Mouse (Mus musculus) liver, adult 2 months (tissue): ENCODE data around the gene Cntnap5b. TPM values are rescaled to one million over a fixed set of nuclear protein-coding genes. Genes with fewer than 3 reads are reported as not detected.

Experiments
- DNase-seq: peaks from one replicate; pipeline ENCODE4 v3.0.0-alpha.2; 2011; ENCODE audit warnings: low read depth, low spot score; ENCODE audit errors: extremely low read depth
- H3K27ac ChIP-seq: fragments of 200-500 bp; replicated peaks from 2 replicates; pipeline ENCODE4 v1.5.1; 2012; ENCODE audit warnings: low read depth, mild to moderate bottlenecking, control low read depth, inconsistent platforms, low read length; ENCODE audit not compliant: insufficient read depth
- H3K27me3 ChIP-seq: fragments of 200-500 bp; 2 replicates; pipeline ENCODE4 v1.6.1; 2012; ENCODE audit warnings: mild to moderate bottlenecking, moderate library complexity, low read length, inconsistent platforms; ENCODE audit not compliant: control insufficient read depth, insufficient read depth
- H3K36me3 ChIP-seq: fragments of 200-500 bp; 2 replicates; pipeline ENCODE4 v1.6.1; 2012; ENCODE audit warnings: low read length, inconsistent platforms; ENCODE audit not compliant: control insufficient read depth, insufficient read depth
- H3K4me1 ChIP-seq: fragments of 200-500 bp; 2 replicates; pipeline ENCODE4 v1.6.1; 2011; ENCODE audit warnings: low read length; ENCODE audit not compliant: control insufficient read depth, insufficient read depth
- H3K4me3 ChIP-seq: fragments of 200-500 bp; 2 replicates; pipeline ENCODE4 v1.5.1; 2011; ENCODE audit warnings: low read depth, mild to moderate bottlenecking, control low read depth, low read length, moderate library complexity; ENCODE audit not compliant: insufficient read depth
- H3K79me2 ChIP-seq: fragments of 200-500 bp; 2 replicates; pipeline ENCODE4 v1.6.1; 2012; ENCODE audit warnings: inconsistent platforms, mild to moderate bottlenecking, low read length, moderate library complexity; ENCODE audit not compliant: control insufficient read depth, insufficient read depth
- H3K9ac ChIP-seq: fragments of 200-500 bp; 2 replicates; pipeline ENCODE4 v1.6.1; 2012; ENCODE audit warnings: low read depth, mild to moderate bottlenecking, control low read depth, inconsistent platforms, low read length
- CTCF ChIP-seq: fragments of 200-500 bp; IDR thresholded peaks from 2 replicates; pipeline ENCODE4 v1.5.1; 2011; ENCODE audit warnings: low read depth, low read length, control low read depth
- POLR2A ChIP-seq: fragments of 200-500 bp; IDR thresholded peaks from 2 replicates; pipeline ENCODE4 v1.6.1; 2011; ENCODE audit warnings: low read length, control low read depth; ENCODE audit not compliant: insufficient read depth; ENCODE audit errors: extremely low read depth
- WGBS: fragments of 180-500 bp; shearing (Covaris S2); methylation state at CpG from one replicate; pipeline ENCODE4 v1.1.7; 2018; 5-methylcytosine and 5-hydroxymethylcytosine counted together
- polyA plus RNA-seq: library from polyadenylated mRNA; depleted of rRNA; stranded (reverse); fragments of >200 nt; gene quantifications from 2 replicates; pipeline ENCODE4 v1.2.3, GENCODE M21; 2012
- total RNA-seq: library from RNA; depleted of rRNA; stranded (reverse); fragments of >200 nt; gene quantifications from 2 replicates; pipeline ENCODE4 v1.2.3, GENCODE M21; 2014

The Cntnap5b gene
- total and polyA plus RNA-seq, 2 experiments = not detected

DNA sequence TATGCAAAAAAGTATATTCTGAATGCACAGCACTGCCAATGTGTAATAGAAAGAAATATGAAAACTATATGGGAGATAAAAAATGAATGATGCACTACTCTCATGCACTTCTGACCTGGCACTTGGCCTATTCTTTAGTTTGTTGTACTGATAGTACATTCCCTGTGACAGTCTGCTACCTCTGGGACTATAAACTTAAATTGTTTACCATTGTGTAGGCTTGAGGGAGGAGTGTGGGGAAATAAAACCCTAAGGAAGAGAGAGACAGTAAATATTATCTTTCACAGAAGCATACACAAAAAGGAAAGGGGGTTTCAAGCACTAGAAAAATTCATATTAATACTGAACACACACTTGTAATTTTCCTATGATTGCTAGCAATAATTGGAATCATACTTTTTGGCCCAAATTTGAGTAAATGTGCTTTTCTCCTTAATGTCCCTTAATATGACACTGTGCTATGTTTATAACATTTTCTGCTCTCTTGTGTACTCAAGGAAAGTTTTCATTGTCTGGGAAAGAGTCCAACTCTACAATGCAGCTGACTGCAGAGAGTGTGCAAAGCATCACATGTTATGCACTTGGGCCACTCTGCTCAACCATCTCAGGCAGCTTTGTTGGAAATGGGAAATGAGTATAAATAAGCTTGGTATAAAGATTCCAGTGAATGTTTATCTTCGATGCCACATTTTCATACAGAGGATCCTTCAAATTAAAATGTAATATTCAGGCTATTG lies 657.6 kb downstream of the Cntnap5b start:
- no peak overlapping the region for H3K27ac ChIP-seq
- H3K4me3 ChIP-seq = no peak overlapping the region
- 76% methylated on average over 1 of the region's 1 CpGs for WGBS
- H3K9ac ChIP-seq = no peak overlapping the region
- TF ChIP-seq POLR2A = no peak
- no peaks in the 10 kb centered on the region for H3K27me3 ChIP-seq
- H3K4me1 ChIP-seq = no peaks in the 10 kb centered on the region
- no peaks in the 10 kb centered on the region for H3K36me3 ChIP-seq
- no peaks in the 10 kb centered on the region for H3K79me2 ChIP-seq
- DNase-seq = no peak

GRCm38 (mm10) chr1:100463877-100464276 lies 691.3 kb downstream of the Cntnap5b start:
- no peaks in the 10 kb centered on the region for H3K27me3 ChIP-seq
- no peaks in the 10 kb centered on the region for H3K36me3 ChIP-seq
- TF ChIP-seq CTCF (no peak), POLR2A (no peak)
- H3K4me1 ChIP-seq = no peaks in the 10 kb centered on the region
- no peak for DNase-seq
- 89% methylated on average over 2 of the region's 2 CpGs for WGBS
- H3K27ac ChIP-seq = no peak overlapping the region
- no peak overlapping the region for H3K4me3 ChIP-seq
- H3K9ac ChIP-seq = no peak overlapping the region
- H3K79me2 ChIP-seq = no peaks in the 10 kb centered on the region

- Histone ChIP-seq H3K27me3 (no peaks in the 10 kb centered on the region), H3K36me3 (no peaks in the 10 kb centered on the region), H3K4me1 (no peaks in the 10 kb centered on the region), H3K9ac (no peak overlapping the region), H3K79me2 (no peaks in the 10 kb centered on the region), H3K27ac (no peak overlapping the region), H3K4me3 (no peak overlapping the region)
- 31% methylated on average over 1 of the region's 1 CpGs for WGBS
- no peak for TF ChIP-seq POLR2A
- no peak for TF ChIP-seq CTCF
- DNase-seq = no peak
Observed at GRCm38 (mm10) chr1:100465226-100465625, 692.7 kb downstream of the Cntnap5b start.

GRCm38 (mm10) chr1:100467595-100467994 lies 695.0 kb downstream of the Cntnap5b start:
- TF ChIP-seq POLR2A = no peak
- no peak for TF ChIP-seq CTCF

DNA sequence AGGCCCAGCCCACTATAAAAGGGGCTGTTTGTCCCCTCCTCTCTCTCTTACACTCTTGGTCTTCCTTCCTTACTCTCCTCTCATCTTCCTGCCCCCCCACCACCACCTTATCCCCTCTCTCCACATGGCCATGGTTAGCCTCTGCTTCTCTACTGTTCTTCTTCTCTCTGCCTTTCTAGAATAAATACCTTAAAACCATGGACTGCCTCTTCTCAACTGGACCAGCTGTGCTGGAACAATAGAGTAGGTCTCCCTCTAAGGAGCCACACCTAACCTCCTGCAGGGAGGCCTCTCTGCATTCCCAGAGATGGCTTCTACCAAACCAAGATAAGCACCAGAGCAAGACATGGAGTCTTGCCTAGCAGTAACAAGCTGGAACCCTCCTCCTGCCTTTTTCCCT lies 737.3 kb downstream of the Cntnap5b start:
- no peaks in the 10 kb centered on the region for H3K27me3 ChIP-seq
- H3K79me2 ChIP-seq = no peaks in the 10 kb centered on the region
- H3K9ac ChIP-seq = no peak overlapping the region
- no peaks in the 10 kb centered on the region for H3K36me3 ChIP-seq
- no peaks in the 10 kb centered on the region for H3K4me1 ChIP-seq
- no peak for DNase-seq
- TF ChIP-seq POLR2A (no peak), CTCF (no peak)
- no peak overlapping the region for H3K4me3 ChIP-seq
- H3K27ac ChIP-seq = no peak overlapping the region

More at GRCm38 (mm10) chr1:100467595-100467994, 695.0 kb downstream of the Cntnap5b start:
- H3K9ac ChIP-seq = no peak overlapping the region
- no peaks in the 10 kb centered on the region for H3K27me3 ChIP-seq
- no peaks in the 10 kb centered on the region for H3K36me3 ChIP-seq
- H3K27ac ChIP-seq = no peak overlapping the region
- WGBS = 56% methylated on average over 1 of the region's 1 CpGs
- no peaks in the 10 kb centered on the region for H3K4me1 ChIP-seq
- no peak for DNase-seq
- no peaks in the 10 kb centered on the region for H3K79me2 ChIP-seq
- no peak overlapping the region for H3K4me3 ChIP-seq
